Mouse (Mus musculus) spleen, adult 2 months (tissue): ENCODE results near the gene Akap9. TPM values are rescaled to one million over a fixed set of nuclear protein-coding genes. Genes with fewer than 3 reads are reported as not detected.
"Not testable (repeated sequence)": the region's sequence is repeated elsewhere in the genome, so short reads cannot be mapped to it uniquely, and the experiment has no call there.

ENCODE experiments used
- DNase-seq, 2 experiments: peaks; one replicate each; pipeline versions ENCODE4 v3.0.0 to v3.0.0-alpha.2; 2012 to 2021; ENCODE audit warnings: low spot score in 2 of 2, low read depth in 1 of 2
- H3K27ac ChIP-seq: fragments of 200-500 bp; 2 replicates; pipeline ENCODE4 v1.5.1; 2012; ENCODE audit warnings: low read length, inconsistent platforms; ENCODE audit not compliant: insufficient read depth
- H3K27me3 ChIP-seq: fragments of 200-500 bp; 2 replicates; pipeline ENCODE4 v1.6.1; 2012; ENCODE audit warnings: mild to moderate bottlenecking, moderate library complexity, low read length, inconsistent platforms; ENCODE audit not compliant: control insufficient read depth, insufficient read depth
- H3K36me3 ChIP-seq: fragments of 200-500 bp; 2 replicates; pipeline ENCODE4 v1.6.1; 2012; ENCODE audit warnings: mild to moderate bottlenecking, low read length, inconsistent platforms; ENCODE audit not compliant: control insufficient read depth, insufficient read depth
- H3K4me1 ChIP-seq: fragments of 200-500 bp; 2 replicates; pipeline ENCODE4 v1.6.1; 2011; ENCODE audit warnings: inconsistent platforms; ENCODE audit not compliant: control insufficient read depth, insufficient read depth, insufficient read length
- H3K4me3 ChIP-seq: fragments of 200-500 bp; 2 replicates; pipeline ENCODE4 v1.5.1; 2011; ENCODE audit warnings: mild to moderate bottlenecking, inconsistent platforms; ENCODE audit not compliant: insufficient read depth, insufficient read length; ENCODE audit errors: extremely low read depth
- CTCF ChIP-seq: fragments of 200-500 bp; IDR thresholded peaks from 2 replicates; pipeline ENCODE4 v1.5.1; 2011; ENCODE audit warnings: mild to moderate bottlenecking, inconsistent platforms; ENCODE audit not compliant: insufficient read depth, insufficient read length, insufficient replicate concordance; ENCODE audit errors: extremely low read depth
- POLR2A ChIP-seq: fragments of 200-500 bp; IDR thresholded peaks from 2 replicates; pipeline ENCODE4 v1.6.1; 2011; ENCODE audit warnings: low read depth, low read length, inconsistent platforms
- WGBS: fragments of 180-500 bp; shearing (Covaris S2); methylation state at CpG from one replicate; pipeline ENCODE4 v1.1.7; 2018; 5-methylcytosine and 5-hydroxymethylcytosine counted together
- polyA plus RNA-seq: library from polyadenylated mRNA; depleted of rRNA; stranded (reverse); fragments of >200 nt; gene quantifications from 2 replicates; pipeline ENCODE4 v1.2.3, GENCODE M21; 2012

Gene Akap9
- polyA plus RNA-seq, 1 experiment, result 3.9 TPM

DNA sequence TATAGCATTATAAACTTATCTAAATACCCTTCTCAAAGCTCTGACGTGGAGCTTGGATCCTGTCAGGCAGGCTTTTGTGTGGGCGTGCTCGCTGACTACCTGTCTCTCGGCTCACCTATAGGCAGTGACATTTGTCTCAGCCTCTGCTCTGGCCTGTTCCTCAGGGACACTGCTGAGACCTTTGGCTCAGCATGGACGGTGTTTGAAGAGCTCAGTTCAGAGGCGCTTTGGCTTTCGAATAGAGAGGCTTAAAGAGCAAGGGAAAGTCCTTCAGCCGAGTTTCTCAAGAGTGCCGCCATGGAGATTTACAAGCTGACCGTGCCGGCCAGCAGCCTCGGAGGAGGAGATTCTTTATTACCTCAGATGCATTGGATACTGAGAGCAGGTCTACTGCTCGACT lies 95.3 kb downstream of the Akap9 start:
- Histone ChIP-seq H3K4me3 (no peak overlapping the region), H3K27ac (no peak overlapping the region), H3K27me3 (no peaks in the 10 kb centered on the region), H3K4me1 (no peaks in the 10 kb centered on the region), H3K36me3 (no peaks in the 10 kb centered on the region)
- TF ChIP-seq POLR2A, result no peak
- TF ChIP-seq CTCF, result no peak
- 91% methylated on average over 13 of the region's 13 CpGs for WGBS
- DNase-seq, result no peak

DNA sequence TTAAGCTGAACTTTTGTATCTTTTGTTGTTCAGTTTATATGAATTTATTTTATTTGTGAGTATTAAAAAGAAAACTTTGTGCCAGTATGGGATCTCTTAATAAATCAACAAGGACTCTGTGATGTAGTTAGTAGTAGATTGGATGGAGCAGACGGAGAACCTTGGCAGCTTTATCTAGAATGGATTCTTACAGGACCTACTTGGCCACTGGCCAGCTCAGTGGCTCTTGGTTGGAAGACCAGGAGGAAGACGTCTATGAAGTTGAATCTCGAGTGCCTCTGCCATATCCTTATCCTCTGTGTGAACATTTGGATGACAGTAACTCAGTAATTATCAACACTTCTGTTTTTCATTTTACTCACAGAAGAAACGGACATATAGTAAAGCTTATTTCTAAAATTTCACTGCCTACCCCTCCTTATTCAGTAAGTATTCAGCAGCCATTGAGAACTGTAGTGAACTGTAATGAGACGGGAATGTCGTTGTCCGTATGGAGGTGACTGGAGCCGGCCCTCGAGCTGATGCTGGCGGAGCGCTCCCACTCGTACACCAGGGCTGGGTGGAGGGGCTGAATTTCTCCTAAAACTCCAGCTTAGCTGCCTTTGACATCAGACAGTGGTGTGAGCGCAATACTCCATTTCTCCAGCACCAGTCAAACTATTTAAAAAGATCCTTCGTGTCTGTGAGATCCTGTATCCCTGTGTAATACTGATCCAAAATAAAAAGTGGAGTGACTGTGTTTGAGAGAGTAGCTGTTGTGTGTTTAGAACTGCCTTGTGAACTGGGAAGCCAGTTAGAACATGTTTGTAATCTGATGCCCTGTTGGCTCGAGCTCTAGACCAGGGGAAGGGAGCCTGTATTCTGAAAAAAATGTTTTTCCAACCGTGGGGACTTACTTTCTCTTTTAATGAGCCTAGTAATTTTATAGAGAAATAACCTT lies 96.2 kb downstream of the Akap9 start:
- H3K36me3 ChIP-seq, result no peaks in the 10 kb centered on the region
- no peak overlapping the region for H3K27ac ChIP-seq
- TF ChIP-seq CTCF (no peak), POLR2A (no peak)
- WGBS, result 87% methylated on average over 16 of the region's 16 CpGs
- H3K4me1 ChIP-seq, result no peaks in the 10 kb centered on the region
- H3K27me3 ChIP-seq, result no peaks in the 10 kb centered on the region
- no peak for DNase-seq
- no peak overlapping the region for H3K4me3 ChIP-seq

DNA sequence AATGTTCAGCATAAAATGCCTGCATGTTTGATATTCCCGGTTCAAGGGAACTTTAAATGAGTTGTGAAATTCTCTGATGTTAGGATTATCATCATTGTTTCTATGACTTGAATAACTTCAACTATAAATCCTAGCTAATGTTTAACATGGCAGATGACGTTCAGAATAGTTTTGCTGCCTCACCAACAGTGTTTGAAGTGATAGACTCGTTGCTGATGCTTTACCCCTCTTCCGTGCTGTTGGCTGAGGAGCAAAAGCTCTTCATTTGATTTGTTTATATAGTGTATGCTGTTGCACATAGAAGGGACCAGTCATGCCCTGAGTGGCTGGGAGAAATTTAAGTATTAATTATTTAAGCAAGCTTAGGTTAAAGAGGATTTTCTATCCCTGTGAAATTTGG lies 96.9 kb downstream of the Akap9 start:
- TF ChIP-seq CTCF (no peak), POLR2A (no peak)
- H3K4me3 ChIP-seq, result no peak overlapping the region
- H3K27me3 ChIP-seq, result no peaks in the 10 kb centered on the region
- H3K4me1 ChIP-seq, result no peaks in the 10 kb centered on the region
- H3K36me3 ChIP-seq, result no peaks in the 10 kb centered on the region
- no peak for DNase-seq
- 87% methylated on average over 4 of the region's 4 CpGs for WGBS
- no peak overlapping the region for H3K27ac ChIP-seq

DNA sequence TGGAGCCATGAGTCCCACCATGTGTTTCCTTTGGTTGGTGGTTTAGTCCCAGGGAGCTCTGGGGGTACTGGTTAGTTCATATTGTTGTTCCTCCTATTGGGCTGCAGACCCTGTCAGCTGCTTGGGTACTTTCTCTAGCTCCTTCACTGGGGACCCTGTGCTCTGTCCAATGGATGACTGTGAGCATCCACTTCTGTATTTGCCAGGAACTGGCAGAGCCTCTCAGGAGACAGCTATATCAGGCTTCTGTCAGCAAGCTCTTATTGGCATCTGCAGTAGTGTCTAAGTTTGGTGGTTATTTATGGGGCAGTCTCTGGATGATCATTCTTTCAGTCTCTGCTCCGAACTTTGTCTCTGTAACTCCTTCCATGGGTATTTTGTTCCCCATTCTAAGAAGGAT lies 98.5 kb downstream of the Akap9 start:
- H3K36me3 ChIP-seq, H3K4me3 ChIP-seq, DNase-seq, H3K4me1 ChIP-seq, H3K27me3 ChIP-seq, H3K27ac ChIP-seq: not testable (repeated sequence)
- WGBS, result 92% methylated on average over 1 of the region's 1 CpGs

DNA sequence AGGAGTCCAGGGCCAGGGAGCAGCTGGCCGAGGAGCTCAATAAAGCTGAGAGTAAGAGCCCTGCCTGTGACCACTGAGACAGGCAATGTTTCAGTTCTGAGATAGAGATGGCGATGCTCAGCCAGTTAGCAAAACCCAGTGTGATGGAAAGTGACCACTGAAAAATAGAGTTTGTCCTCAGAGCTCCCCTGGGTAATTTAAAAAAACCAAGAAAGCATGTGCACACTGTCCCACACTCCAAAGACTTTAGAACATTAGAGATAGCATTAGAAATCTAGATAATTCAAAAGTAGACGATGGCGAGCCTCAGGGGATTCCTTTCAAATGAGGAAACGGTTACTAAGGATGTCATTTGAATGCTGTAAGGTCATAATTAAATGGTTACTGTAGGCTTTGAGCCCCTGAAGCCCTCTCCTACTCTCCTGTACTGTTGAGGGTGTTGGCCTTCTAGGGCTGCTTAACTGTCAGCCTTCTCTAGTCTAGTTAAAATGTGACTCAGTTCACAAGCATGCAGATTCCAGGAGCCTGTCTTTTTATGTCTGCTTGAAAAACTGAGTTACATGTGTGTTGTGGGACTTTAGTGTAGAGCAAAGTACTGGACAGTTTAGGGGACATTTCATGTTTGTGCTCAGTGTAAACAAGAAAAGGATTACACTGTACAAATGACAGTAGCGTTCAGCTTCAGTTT lies 100.8 kb downstream of the Akap9 start:
- Histone ChIP-seq H3K27me3 (no peaks in the 10 kb centered on the region), H3K36me3 (peaks cover 8% of the 10 kb centered on the region; the same call in 1 of the 2 replicates), H3K4me1 (no peaks in the 10 kb centered on the region), H3K4me3 (no peak overlapping the region), H3K27ac (no peak overlapping the region)
- TF ChIP-seq POLR2A, result no peak
- no peak for TF ChIP-seq CTCF
- WGBS, result 92% methylated on average over 6 of the region's 6 CpGs
- no peak for DNase-seq

DNA sequence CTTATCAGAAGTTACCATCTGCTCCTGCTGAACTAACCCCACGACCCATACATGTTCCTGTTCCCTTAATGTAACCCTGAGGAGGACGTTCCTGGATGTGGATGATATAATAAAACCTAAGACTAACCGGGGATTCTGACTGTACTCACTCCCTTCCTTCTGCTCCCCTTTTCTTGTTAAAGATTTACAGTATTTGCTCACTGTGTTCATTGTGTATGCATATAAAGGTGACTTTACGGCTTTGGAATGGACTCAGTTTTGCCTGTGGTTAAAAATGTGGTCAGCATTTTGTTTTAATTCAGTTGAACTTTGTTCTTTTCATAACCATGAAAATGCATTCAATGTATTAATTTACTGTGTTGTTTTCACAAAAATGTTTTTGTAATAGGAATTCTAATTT lies 104.0 kb downstream of the Akap9 start:
- H3K4me1 ChIP-seq, result no peaks in the 10 kb centered on the region
- H3K27ac ChIP-seq, result no peak overlapping the region
- peaks cover 20% of the 10 kb centered on the region for H3K36me3 ChIP-seq
- DNase-seq, result no peak
- H3K27me3 ChIP-seq, result no peaks in the 10 kb centered on the region
- no peak for TF ChIP-seq CTCF
- TF ChIP-seq POLR2A, result no peak
- no peak overlapping the region for H3K4me3 ChIP-seq
- WGBS, result 62% methylated on average over 4 of the region's 4 CpGs

DNA sequence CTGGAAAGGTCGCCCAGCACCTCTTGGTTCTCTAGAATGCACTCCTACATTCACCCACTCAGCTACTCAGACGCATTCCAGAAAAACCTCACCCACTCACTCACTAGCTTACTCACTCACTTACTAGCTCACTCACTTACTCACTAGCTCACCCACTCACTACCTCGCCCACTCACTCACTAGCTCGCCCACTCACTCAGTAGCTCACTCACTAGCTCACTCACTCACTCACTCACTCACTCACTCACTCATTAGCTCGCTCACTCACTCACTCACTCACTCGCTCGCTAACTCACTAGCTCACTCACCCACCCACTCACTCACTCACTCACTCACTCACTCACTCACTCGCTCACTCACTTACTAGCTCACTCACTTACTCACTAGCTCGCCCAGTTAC lies 108.8 kb downstream of the Akap9 start:
- H3K36me3 ChIP-seq, result peaks cover 23% of the 10 kb centered on the region
- TF ChIP-seq CTCF, result no peak
- no peak for TF ChIP-seq POLR2A
- H3K4me3 ChIP-seq, result no peak overlapping the region
- WGBS, result 91% methylated on average over 9 of the region's 9 CpGs
- H3K4me1 ChIP-seq, result no peaks in the 10 kb centered on the region
- DNase-seq, result peak in 1 of 2 experiments; percentile 2
- H3K27me3 ChIP-seq, result no peaks in the 10 kb centered on the region
- H3K27ac ChIP-seq, result no peak overlapping the region
